Mouse (Mus musculus) ZHBTc4 (cell line): ENCODE measurements at regions not wholly inside any gene's neighbourhood (a gene's known extent, or its start where the extent isn't known, plus 50 kb on each side); places are given as distances from the start of the nearest gene placed in this dataset.

Experiments used
- DNase-seq: peaks from one replicate; pipeline ENCODE4 v3.0.0-alpha.2; 2011; ENCODE audit warnings: low read depth, low spot score

DNA sequence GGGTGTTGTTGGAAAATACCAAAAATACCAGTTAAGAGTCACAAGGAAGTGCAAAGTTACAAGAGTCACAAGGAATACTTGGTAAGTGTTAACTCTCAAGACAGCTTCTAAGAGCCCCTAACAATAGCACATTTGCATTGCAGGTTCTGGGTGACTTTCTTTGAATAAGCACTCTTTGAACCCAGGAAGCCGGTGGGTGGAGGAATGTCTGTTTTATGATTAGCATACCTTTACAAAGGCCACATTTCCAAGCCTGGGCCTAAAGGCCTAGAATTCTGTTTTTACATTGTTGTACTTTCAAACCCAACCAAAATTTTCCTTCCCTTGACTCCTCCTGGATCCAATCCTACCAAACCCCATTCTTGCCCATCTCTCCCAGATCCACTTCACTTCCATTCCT is 693.5 kb upstream of the Gria3 start:
- DNase-seq, result peak; percentile 61

DNA sequence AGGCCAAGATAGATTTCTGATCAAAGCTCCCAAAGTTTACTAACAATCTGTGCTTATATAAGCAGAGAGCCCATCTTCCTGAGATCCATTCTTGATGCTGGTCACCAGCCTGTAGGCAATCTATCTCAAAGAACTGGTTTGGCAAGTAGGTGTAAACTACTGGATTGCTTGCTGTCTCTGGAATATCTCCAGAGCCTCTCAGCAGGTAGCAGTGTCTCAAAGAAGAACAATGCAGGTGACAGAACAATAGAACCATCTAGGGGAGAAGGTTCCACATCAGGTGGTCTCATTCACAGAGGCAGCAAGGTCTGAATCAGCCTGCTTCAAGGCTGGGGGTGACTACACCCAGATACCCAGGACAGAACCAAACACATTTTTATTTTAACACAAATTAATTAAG is 692.0 kb upstream of the Gria3 start:
- peak; percentile 21 for DNase-seq

DNA sequence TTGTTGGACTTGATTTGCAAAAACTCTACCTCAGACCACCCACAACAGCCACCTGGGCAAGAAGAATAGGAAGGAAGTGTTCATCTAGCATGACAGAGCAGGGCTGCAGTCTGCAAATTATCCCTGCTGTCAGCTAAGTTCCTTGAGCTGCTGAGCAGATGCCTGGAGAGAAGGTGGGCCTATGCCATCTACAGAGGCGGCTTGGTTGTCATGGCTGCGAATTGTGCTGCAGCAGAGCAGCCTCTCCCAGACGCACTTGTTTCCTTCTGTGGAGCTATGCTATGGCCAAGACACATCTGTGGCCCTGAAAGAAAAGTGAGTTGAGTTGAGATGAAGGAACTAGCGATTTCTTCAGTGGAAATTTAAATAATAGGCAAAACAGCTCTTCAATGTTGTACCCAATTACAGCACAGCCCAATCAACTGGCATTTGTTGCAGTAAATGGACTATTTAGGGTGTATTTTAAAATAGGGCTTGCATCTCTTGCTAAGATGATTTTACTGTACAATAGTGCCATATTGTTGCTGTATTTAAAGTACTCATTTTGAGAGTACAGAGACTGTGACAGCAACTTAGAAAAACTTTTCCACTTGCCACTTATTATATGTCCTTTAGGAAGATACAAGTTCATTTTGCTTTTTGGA is 659.8 kb upstream of the Gria3 start:
- DNase-seq, result no peak
